Mouse (Mus musculus) lung, adult 2 months (tissue): ENCODE results near the gene Slc12a3. TPM values are rescaled to one million over a fixed set of nuclear protein-coding genes. Genes with fewer than 3 reads are reported as not detected.

Source experiments
- DNase-seq: peaks from one replicate; pipeline ENCODE4 v3.0.0; 2022
- H3K4me1 ChIP-seq: fragments of 200-500 bp; 2 replicates; pipeline ENCODE4 v1.6.1; 2011; ENCODE audit warnings: low read length; ENCODE audit not compliant: control insufficient read depth, insufficient read depth
- H3K4me3 ChIP-seq: fragments of 200-500 bp; replicated peaks from 2 replicates; pipeline ENCODE3; 2011; ENCODE audit warnings: low read depth, mild to moderate bottlenecking, control low read depth, low read length; ENCODE audit errors: extremely low read depth
- CTCF ChIP-seq: fragments of 200-500 bp; IDR thresholded peaks from 2 replicates; pipeline ENCODE4 v1.5.1; 2011; ENCODE audit warnings: mild to moderate bottlenecking, low read length, control low read depth; ENCODE audit not compliant: insufficient read depth
- POLR2A ChIP-seq: fragments of 200-500 bp; IDR thresholded peaks from 2 replicates; pipeline ENCODE4 v1.6.1; 2011; ENCODE audit warnings: low read depth, mild to moderate bottlenecking, control low read depth, low read length, borderline replicate concordance; ENCODE audit errors: extremely low read depth
- WGBS: fragments of 180-500 bp; shearing (Covaris S2); methylation state at CpG from one replicate; pipeline ENCODE4 v1.1.7; 2018; 5-methylcytosine and 5-hydroxymethylcytosine counted together
- polyA plus RNA-seq: library from polyadenylated mRNA; depleted of rRNA; stranded (reverse); fragments of >200 nt; gene quantifications from 2 replicates; pipeline ENCODE4 v1.2.3, GENCODE M21; 2012; rRNA removed

Slc12a3 gene
- polyA plus RNA-seq, 1 experiment: 0.27 TPM

GRCm38 (mm10) chr8:94409523-94409922, 80.5 kb downstream of the Slc12a3 start:
- no peak for TF ChIP-seq POLR2A
- no peak for TF ChIP-seq CTCF
- WGBS: 90% methylated on average over 7 of the region's 7 CpGs
- no peak for DNase-seq
- H3K4me1 ChIP-seq: no peaks in the 10 kb centered on the region
- H3K4me3 ChIP-seq: no peak overlapping the region

DNA sequence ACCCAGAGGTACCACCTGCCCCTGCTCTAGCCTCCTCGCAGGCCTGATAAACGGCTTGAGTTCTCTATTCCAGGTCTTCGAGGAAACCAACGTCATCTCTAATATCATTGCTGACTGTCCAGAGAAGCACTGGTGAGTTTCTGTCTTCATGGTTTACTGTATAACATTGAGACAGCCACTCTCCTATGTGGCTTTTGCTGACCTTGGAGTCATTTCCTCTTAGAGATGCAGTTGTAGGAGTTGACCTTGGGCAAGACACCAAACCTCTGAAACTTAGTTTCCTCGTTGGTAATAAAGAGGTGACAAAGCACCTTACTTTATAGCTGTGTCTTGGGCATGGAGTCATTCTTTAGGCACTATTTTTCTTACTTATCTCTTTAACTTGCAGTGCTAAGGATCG, 83.5 kb downstream of the Slc12a3 start:
- no peak for TF ChIP-seq CTCF
- no peak for TF ChIP-seq POLR2A
- H3K4me1 ChIP-seq: no peaks in the 10 kb centered on the region
- 68% methylated on average over 6 of the region's 6 CpGs for WGBS

GRCm38 (mm10) chr8:94413509-94413908, 84.5 kb downstream of the Slc12a3 start:
- TF ChIP-seq CTCF: no peak
- Histone ChIP-seq H3K4me3 (no peak overlapping the region), H3K4me1 (no peaks in the 10 kb centered on the region)
- DNase-seq: no peak
- 60% methylated on average over 6 of the region's 6 CpGs for WGBS

More for the DNA sequence above, 83.5 kb downstream of the Slc12a3 start:
- H3K4me3 ChIP-seq: no peak overlapping the region
- no peak for DNase-seq

DNA sequence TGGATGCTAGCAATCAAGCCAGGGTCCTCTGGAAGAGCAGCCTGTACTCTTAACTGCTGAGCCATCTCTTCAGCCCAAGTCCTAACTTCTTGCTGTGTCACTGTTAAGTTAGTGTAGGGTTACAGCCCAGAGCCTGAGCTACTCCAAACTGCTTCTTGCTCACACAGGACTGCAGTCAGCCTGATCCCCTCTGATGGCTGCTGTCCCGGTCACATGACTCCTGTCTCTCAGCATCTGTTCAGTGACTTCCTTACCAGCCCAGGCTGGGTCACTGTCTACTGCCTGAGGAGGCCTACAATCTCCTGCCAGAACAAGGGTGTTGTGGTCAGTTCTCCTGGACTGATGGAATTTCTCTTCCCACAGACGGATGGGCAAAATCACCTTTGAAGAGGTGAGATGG, 86.2 kb downstream of the Slc12a3 start:
- DNase-seq: no peak
- TF ChIP-seq CTCF (no peak), POLR2A (no peak)

More for the DNA sequence above, 86.2 kb downstream of the Slc12a3 start:
- WGBS: 64% methylated on average over 2 of the region's 2 CpGs
- Histone ChIP-seq H3K4me1 (no peaks in the 10 kb centered on the region), H3K4me3 (no peak overlapping the region)

Other genes starting within 250 kb of the Slc12a3 start
- 16.0 and 21.5 TPM in 2 replicates for gene Bbs2, start 230.3 kb upstream of the Slc12a3 start, polyA plus RNA-seq
- gene Mt4, start 192.0 kb upstream of the Slc12a3 start, polyA plus RNA-seq: 935 TPM in 1 of 2 replicates, not detected in the other
- gene Mt3, start 176.6 kb upstream of the Slc12a3 start, polyA plus RNA-seq: 1.4 and 1.6 TPM in 2 replicates
- gene Mt2, start 156.5 kb upstream of the Slc12a3 start, polyA plus RNA-seq: 32.2 and 56.0 TPM in 2 replicates
- 417 and 493 TPM in 2 replicates for gene Mt1, start 150.1 kb upstream of the Slc12a3 start, polyA plus RNA-seq
- gene Nup93, start 114.6 kb upstream of the Slc12a3 start, polyA plus RNA-seq: 10.7 and 15.9 TPM in 2 replicates
- gene Herpud1, start 57.2 kb downstream of the Slc12a3 start, polyA plus RNA-seq: 341 and 489 TPM in 2 replicates
- 9.3 and 12.0 TPM in 2 replicates for gene Nlrc5, start 105.2 kb downstream of the Slc12a3 start, polyA plus RNA-seq
- gene Cpne2, start 203.8 kb downstream of the Slc12a3 start, polyA plus RNA-seq: 21.2 and 33.6 TPM in 2 replicates